ENCODE assay signal across 9 mouse cellular contexts in genomic region chr2:24049344-24049990, GRCm38 (mm10). TPM values are rescaled to one million over a fixed set of nuclear protein-coding genes. Genes with fewer than 3 reads are reported as not detected.
DNase-seq lines count a peak whose midpoint lies in the region; ATAC-seq lines count a peak whose summit lies in the region.
"Had no signal": no experiment of that assay in that cellular context is flagged by ENCODE, and none has a peak within 500 bp of the region (broad histone marks: within the 10 kb centered on the region; RNA-seq: fewer than 3 reads in every experiment).

Gene Hnmt (minus strand): TSS chr2:24049394.

- H3K27ac ChIP-seq in embryonic facial prominence, embryonic 12.5 days = no peak within 1 kb of the TSS
- H3K27ac ChIP-seq in hindbrain, embryonic 12.5 days = peak within 1 kb of the TSS; percentile 0; the same call in 1 of the 2 replicates
- no peak within 1 kb of the TSS for H3K27ac ChIP-seq in limb, embryonic 13.5 days
- peak within 1 kb of the TSS; percentile 68 for H3K27ac ChIP-seq in neural tube, embryonic 13.5 days (replicated peaks)

- H3K27me3 ChIP-seq in embryonic facial prominence, embryonic 12.5 days = no peaks in the 10 kb centered on the region
- no peaks in the 10 kb centered on the region for H3K27me3 ChIP-seq in hindbrain, embryonic 12.5 days
- H3K27me3 ChIP-seq in limb, embryonic 13.5 days = no peaks in the 10 kb centered on the region
- H3K27me3 ChIP-seq in neural tube, embryonic 13.5 days = no peaks in the 10 kb centered on the region

- 37% methylated on average over 7 of the region's 7 CpGs for WGBS in embryonic facial prominence, embryonic 12.5 days
- 51% methylated on average over 7 of the region's 7 CpGs for WGBS in hindbrain, embryonic 12.5 days
- 44% methylated on average over 7 of the region's 7 CpGs for WGBS in limb, embryonic 13.5 days
- 56% methylated on average over 7 of the region's 7 CpGs for WGBS in neural tube, embryonic 13.5 days

- peak within 1 kb of the TSS; percentile 22 for H3K4me3 ChIP-seq in embryonic facial prominence, embryonic 12.5 days
- H3K4me3 ChIP-seq in hindbrain, embryonic 12.5 days = peak within 1 kb of the TSS; percentile 34
- peak within 1 kb of the TSS; percentile 38 for H3K4me3 ChIP-seq in limb, embryonic 13.5 days
- peak within 1 kb of the TSS; percentile 33 for H3K4me3 ChIP-seq in neural tube, embryonic 13.5 days

- H3K4me2 ChIP-seq in embryonic facial prominence, embryonic 12.5 days (replicated peaks) = peak within 1 kb of the TSS; percentile 49
- peak within 1 kb of the TSS; percentile 53 for H3K4me2 ChIP-seq in hindbrain, embryonic 12.5 days (replicated peaks)
- peak within 1 kb of the TSS; percentile 63 for H3K4me2 ChIP-seq in limb, embryonic 13.5 days (replicated peaks)
- peak within 1 kb of the TSS; percentile 59 for H3K4me2 ChIP-seq in neural tube, embryonic 13.5 days

- no peaks in the 10 kb centered on the region for H3K36me3 ChIP-seq in embryonic facial prominence, embryonic 12.5 days
- no peaks in the 10 kb centered on the region for H3K36me3 ChIP-seq in hindbrain, embryonic 12.5 days
- no peaks in the 10 kb centered on the region for H3K36me3 ChIP-seq in limb, embryonic 13.5 days
- H3K36me3 ChIP-seq in neural tube, embryonic 13.5 days = no peaks in the 10 kb centered on the region
- H3K36me3 ChIP-seq: G1E had no signal

- H3K4me1 ChIP-seq in embryonic facial prominence, embryonic 12.5 days = no peaks in the 10 kb centered on the region
- peaks cover 4% of the 10 kb centered on the region; the same call in 1 of the 2 replicates for H3K4me1 ChIP-seq in hindbrain, embryonic 12.5 days
- peaks cover 7% of the 10 kb centered on the region; the same call in 1 of the 2 replicates for H3K4me1 ChIP-seq in limb, embryonic 13.5 days
- peaks cover 16% of the 10 kb centered on the region for H3K4me1 ChIP-seq in neural tube, embryonic 13.5 days (replicated peaks)

- peak within 1 kb of the TSS; percentile 21; the same call in 1 of the 2 replicates for H3K9ac ChIP-seq in embryonic facial prominence, embryonic 12.5 days
- no peak within 1 kb of the TSS for H3K9ac ChIP-seq in hindbrain, embryonic 12.5 days
- peak within 1 kb of the TSS; percentile 32 for H3K9ac ChIP-seq in limb, embryonic 13.5 days
- H3K9ac ChIP-seq in neural tube, embryonic 13.5 days = peak within 1 kb of the TSS; percentile 61

- ATAC-seq in embryonic facial prominence, embryonic 12.5 days (ENCODE audit: insufficient number of reproducible peaks, insufficient read depth, low FRiP score, low TSS enrichment) = no peak
- no peak for ATAC-seq in hindbrain, embryonic 12.5 days (ENCODE audit: low FRiP score)
- ATAC-seq in limb, embryonic 13.5 days (ENCODE audit: low FRiP score, low read depth) = no peak
- ATAC-seq in neural tube, embryonic 13.5 days (ENCODE audit: low read depth) = no peak

- peak; percentile 24 for DNase-seq in kidney, adult 9 months
- DNase-seq in kidney, postnatal 4 days = no peak
- DNase-seq in spleen, postnatal 36 days (ENCODE audit: low spot score in 2 of 2) = no peak
- no peak for DNase-seq in urinary bladder, postnatal 36 days (ENCODE audit: low spot score in 2 of 2)

- no peaks in the 10 kb centered on the region for H3K9me3 ChIP-seq in embryonic facial prominence, embryonic 12.5 days
- H3K9me3 ChIP-seq in hindbrain, embryonic 12.5 days (replicated peaks) = no peaks in the 10 kb centered on the region
- H3K9me3 ChIP-seq in limb, embryonic 13.5 days = no peaks in the 10 kb centered on the region
- H3K9me3 ChIP-seq in neural tube, embryonic 13.5 days = no peaks in the 10 kb centered on the region
- H3K9me3 ChIP-seq: G1E had no signal

RNA-seq across cellular contexts. Expression of gene Hnmt, which starts in this region (rescaled TPM):
- 1.3 and 1.8 TPM in 2 replicates for polyA plus RNA-seq in embryonic facial prominence, embryonic 12.5 days (2016; fragmentation: Nextera tagmentation; extraction: Ambion mirVana)
- 1.2 and 2.2 TPM in 2 replicates for polyA plus RNA-seq in hindbrain, embryonic 12.5 days (2016; fragmentation: Nextera tagmentation; extraction: Ambion mirVana)
- 1.3 TPM in 2 replicates for polyA plus RNA-seq in limb, embryonic 13.5 days (2015; fragmentation: Nextera tagmentation; extraction: Ambion mirVana)
- 3.8 and 3.9 TPM in 2 replicates for polyA plus RNA-seq in neural tube, embryonic 13.5 days (2015; fragmentation: Nextera tagmentation; extraction: Ambion mirVana)
- polyA plus RNA-seq: G1E had no signal

Comparison
In these comparisons a context has a peak if more than half of its experiments do, and no peak if none do; other contexts are left out.
1. H3K27ac ChIP-seq: peak in hindbrain, embryonic 12.5 days (single experiment) and neural tube, embryonic 13.5 days (single experiment); none in embryonic facial prominence, embryonic 12.5 days (single experiment) and limb, embryonic 13.5 days (single experiment).
2. Peak in every context shown above with its lines, with median percentiles within 50 percentile points of each other: H3K4me2 ChIP-seq and H3K4me3 ChIP-seq.